Mouse (Mus musculus) megakaryocyte progenitor cell, adult 5-6 weeks (primary cell): ENCODE measurements around the gene Ffar4. TPM values are rescaled to one million over a fixed set of nuclear protein-coding genes. Genes with fewer than 3 reads are reported as not detected.
A peak's percentile ranks its signal among the peaks of the same experiment; 100 is the strongest.

ENCODE experiments used
- ATAC-seq: replicated peaks from 2 replicates; pipeline ENCODE4 v1.8.0; 2016; ENCODE audit warnings: mild to moderate bottlenecking, moderate TSS enrichment, inconsistent platforms; ENCODE audit not compliant: poor library complexity
- total RNA-seq, 2 experiments: library from RNA; stranded (forward) in 1 of 2; stranded (reverse) in 1 of 2; fragments of 157-497, 149-512 nt in 1 of 2; fragments of 200-1000 nt in 1 of 2; gene quantifications; 2 replicates each; pipeline versions ENCODE4 v1.2.3 to v1.2.4; 2015 to 2017

Ffar4 gene
- total RNA-seq (2015) (0.22 TPM in 1 of 2 replicates, not detected in the other), total RNA-seq (2017) (0.24 and 0.33 TPM in 2 replicates)

DNA sequence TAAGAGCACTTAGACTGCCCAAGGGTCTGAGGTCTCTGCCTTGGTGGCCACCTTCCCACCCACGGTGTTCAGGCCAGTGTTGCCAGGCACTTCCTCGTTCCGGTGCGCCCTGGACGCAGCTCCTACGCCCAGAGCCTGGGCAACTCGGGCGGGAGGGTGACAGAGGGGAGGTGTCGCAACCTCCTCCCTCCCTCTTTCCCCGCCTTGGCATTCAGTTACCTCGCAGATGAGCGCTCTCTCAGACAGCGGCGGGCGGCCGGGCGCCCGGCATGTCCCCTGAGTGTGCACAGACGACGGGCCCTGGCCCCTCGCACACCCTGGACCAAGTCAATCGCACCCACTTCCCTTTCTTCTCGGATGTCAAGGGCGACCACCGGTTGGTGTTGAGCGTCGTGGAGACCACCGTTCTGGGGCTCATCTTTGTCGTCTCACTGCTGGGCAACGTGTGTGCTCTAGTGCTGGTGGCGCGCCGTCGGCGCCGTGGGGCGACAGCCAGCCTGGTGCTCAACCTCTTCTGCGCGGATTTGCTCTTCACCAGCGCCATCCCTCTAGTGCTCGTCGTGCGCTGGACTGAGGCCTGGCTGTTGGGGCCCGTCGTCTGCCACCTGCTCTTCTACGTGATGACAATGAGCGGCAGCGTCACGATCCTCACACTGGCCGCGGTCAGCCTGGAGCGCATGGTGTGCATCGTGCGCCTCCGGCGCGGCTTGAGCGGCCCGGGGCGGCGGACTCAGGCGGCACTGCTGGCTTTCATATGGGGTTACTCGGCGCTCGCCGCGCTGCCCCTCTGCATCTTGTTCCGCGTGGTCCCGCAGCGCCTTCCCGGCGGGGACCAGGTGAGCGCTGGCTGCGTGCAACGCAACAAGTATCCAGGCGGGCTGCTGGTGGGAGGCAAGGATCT, at the start of gene Ffar4:
TSS of gene Ffar4 (plus strand) at position 214 of the 901 bp plus-strand sequence.
- ATAC-seq, result peak; percentile 96

GRCm38 (mm10) chr19:38049686-38050085, 47.2 kb upstream of the Ffar4 start:
- ATAC-seq, result no peak

GRCm38 (mm10) chr19:38053227-38054041, 43.4 kb upstream of the Ffar4 start:
- ATAC-seq, result no peak

DNA sequence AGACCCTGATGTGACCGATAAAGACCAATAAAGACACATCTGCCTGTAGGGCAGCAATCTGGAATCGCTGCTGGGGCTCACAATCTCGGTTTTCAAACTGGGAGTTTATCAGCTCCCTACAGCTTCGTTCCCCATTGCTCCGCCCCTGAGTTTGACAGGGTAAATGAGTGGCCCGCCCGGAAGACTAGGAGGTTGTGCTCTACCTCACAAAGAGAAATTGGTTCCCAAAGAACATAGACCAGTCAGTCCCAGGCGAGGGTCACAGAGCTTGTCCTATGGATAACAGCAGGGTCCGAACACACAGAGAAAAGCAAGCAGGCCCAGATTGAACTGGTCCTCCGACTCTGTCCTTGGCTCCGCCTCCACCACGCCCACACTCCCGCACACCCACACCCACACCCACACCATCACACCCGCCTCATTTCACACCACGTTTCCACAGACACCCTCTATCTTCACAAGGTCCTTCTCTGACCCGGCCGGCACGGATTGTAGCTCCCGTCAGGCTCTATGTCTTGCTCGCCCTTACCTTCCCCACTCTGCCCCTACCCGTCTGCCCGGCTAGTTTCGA, 42.6 kb upstream of the Ffar4 start:
- ATAC-seq, result peak; percentile 70

- peak; percentile 90 for ATAC-seq
Observed at GRCm38 (mm10) chr19:38054720-38055192, 42.1 kb upstream of the Ffar4 start, which contains the start of gene Cep55. Gene Cep55, plus strand, starts transcription at chr19:38055011.

- no peak for ATAC-seq
Observed at GRCm38 (mm10) chr19:38055798-38056197, 41.1 kb upstream of the Ffar4 start.

- ATAC-seq, result no peak
Observed at GRCm38 (mm10) chr19:38056276-38056675, 40.6 kb upstream of the Ffar4 start.

- no peak for ATAC-seq
Observed at GRCm38 (mm10) chr19:38056931-38057330, 39.9 kb upstream of the Ffar4 start.

GRCm38 (mm10) chr19:38063201-38063600, 33.7 kb upstream of the Ffar4 start:
- no peak for ATAC-seq

DNA sequence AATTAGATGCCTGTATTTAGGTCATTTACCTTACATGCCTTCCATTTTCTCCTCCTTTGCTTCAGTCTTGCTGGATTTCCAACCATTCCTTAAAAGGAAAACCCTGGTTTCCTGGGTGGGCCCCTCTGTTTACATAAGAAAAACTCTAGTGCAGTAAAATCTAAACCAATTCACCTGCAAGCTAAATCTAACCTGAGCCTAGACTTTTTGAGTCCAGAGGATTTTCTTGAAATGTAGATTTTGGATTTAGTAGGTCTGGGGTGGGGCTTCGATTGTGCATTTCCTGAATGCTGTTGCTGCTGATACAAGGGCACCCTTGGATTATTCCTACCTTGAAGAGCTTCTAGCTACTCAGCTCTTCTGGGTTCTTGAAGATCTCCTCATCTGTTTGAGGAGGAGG, 32.8 kb upstream of the Ffar4 start:
- no peak for ATAC-seq

- ATAC-seq, result no peak
Observed at GRCm38 (mm10) chr19:38073226-38073625, 23.6 kb upstream of the Ffar4 start.

- no peak for ATAC-seq
Observed at GRCm38 (mm10) chr19:38075051-38075450, 21.8 kb upstream of the Ffar4 start.

DNA sequence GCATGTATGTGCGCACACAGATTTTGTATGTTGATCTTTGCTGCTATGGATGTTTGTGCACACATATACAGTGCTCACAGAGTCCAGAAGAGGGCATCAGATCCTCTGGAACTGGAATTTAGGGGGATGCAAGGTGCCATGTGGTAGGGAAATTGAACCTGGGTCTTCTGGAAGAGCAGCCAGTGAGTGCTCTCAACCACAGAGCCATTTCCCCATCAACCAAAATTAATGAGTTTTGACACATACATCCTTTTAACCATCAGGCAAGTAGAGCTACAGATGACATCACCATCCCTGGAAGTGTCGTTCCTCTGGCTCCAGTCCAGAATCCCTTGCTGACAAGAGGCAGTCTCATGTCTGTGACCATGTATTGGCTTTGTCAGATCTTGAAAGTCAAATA, 20.6 kb upstream of the Ffar4 start:
- no peak for ATAC-seq

DNA sequence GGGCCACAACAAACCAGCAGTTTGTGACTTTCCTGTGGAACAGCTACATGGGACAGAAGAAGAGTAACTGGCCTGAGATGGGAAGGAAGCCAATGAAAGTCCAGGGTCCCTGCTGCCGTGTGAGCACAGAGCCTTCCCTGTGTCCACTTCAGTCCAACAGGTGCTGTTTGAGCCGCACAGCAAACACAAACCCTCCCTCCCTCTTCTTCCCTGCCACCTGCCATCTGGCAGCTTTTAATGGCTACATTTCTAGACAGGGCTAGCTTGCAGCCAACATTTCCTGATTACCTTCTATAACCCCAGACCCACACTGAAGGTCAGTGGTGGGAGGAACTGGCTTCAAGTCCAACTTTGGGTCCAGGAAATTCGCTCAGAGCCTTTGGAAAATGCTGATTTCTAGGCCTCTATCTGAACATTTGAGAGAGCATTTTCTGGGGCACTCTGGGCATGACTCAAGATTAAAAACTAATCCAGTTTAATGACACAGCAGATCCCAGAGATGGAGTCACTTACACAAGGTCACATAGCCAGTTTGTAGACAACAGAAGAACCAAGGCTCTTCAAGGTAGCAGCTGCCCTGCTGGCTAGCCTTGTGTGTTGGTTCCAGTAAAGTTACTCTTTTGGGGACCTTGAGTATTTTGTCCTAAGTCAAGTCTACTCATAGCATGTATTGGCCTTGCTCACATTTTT, 18.9 kb upstream of the Ffar4 start:
- no peak for ATAC-seq

DNA sequence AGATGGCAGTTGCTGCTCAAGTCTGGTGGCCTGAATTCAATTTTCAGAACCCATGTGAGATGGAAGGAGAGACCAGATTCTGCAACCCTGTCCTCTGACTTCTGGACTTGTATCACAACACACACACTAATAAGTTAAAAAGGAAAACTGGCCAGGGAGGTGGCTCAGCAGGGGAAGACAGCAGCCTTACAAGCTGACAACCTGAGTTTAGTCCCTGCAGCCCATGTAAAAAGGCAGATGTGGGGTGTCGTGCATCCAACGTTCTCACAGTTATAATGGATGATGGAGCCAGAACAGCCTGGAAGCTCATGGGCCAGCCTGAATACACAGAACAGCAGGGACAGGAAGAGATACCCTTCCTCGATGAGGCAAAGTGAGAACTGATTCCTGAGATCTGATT, 15.5 kb upstream of the Ffar4 start:
- no peak for ATAC-seq

- no peak for ATAC-seq
Observed at GRCm38 (mm10) chr19:38082931-38083525, 13.8 kb upstream of the Ffar4 start.

DNA sequence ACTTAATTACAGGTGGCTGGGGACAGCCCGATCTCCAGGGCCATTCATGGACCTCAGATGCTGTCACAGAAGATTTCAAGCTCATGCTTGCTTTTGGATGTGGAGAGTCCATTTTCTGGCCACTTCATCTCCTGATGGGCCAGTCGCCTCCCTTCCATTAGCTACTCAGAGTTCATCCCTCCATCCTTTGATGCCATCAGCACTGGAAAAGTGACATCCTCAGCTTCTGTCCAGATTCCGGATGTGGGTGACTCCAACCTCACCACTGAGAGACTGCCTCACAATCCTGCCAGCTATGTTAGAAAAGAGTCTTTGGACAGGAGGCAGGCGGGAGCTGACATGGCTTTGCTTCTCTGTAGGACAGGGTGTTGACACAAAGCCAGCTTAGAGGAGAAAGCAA, 11.0 kb upstream of the Ffar4 start:
- ATAC-seq, result no peak

GRCm38 (mm10) chr19:38086948-38087551, 9.8 kb upstream of the Ffar4 start:
- ATAC-seq, result peak; percentile 37

GRCm38 (mm10) chr19:38089358-38089757, 7.5 kb upstream of the Ffar4 start:
- no peak for ATAC-seq

DNA sequence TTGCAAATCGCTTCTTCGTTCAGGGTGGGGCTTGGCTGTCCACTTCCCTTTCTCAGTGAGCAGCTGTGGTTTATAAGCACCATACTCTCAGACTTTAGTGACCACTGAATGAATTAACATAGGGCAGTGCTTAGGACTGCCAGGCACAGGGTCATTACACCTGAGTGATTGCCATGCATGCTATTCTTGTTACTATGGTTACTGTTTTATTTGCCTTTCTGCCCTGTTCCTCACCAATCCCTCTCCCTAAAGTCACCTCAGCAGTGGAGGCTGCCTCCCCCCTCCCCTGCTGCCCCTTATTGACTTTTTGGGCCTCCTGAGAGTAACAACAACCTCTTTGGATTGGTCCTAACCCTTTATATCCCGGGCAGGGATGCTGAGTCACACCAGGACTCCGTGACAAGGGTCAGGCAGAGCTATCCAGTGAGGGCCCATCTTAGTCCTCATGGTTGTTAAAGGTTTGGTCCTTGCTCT, 5.3 kb upstream of the Ffar4 start:
- 0 out of 2 replicates have a peak, but pooled peaks have one; percentile 9 for ATAC-seq
